Mouse (Mus musculus) heart, embryonic 14.5 days (tissue): ENCODE measurements around the gene Man1c1. TPM values are rescaled to one million over a fixed set of nuclear protein-coding genes. Genes with fewer than 3 reads are reported as not detected.

Experiments
- ATAC-seq: fragments of 200-750 bp; cut with Nextera tagmentation; 2 replicates; pipeline ENCODE4 v1.8.0; 2017; ENCODE audit warnings: low read depth, moderate TSS enrichment; ENCODE audit not compliant: insufficient number of reproducible peaks, insufficient read depth, low FRiP score
- H3K27ac ChIP-seq, 2 experiments: fragments of 200-500 bp in 1 of 2; fragments of 300-500 bp in 1 of 2; sonication (generic) in 1 of 2; replicated peaks in 1 of 2; 2 replicates each; pipeline ENCODE4 v1.5.1; 2012 to 2014; ENCODE audit warnings: low read depth in 2 of 2, low read length in 2 of 2, control low read depth in 1 of 2, mild to moderate bottlenecking in 1 of 2, mixed read lengths in 1 of 2; ENCODE audit not compliant: control insufficient read depth in 1 of 2, insufficient read depth in 1 of 2
- H3K27me3 ChIP-seq: fragments of 300-500 bp; sonication (generic); 2 replicates; pipeline ENCODE4 v1.6.1; 2014; ENCODE audit warnings: mild to moderate bottlenecking, low read length, control low read depth; ENCODE audit not compliant: control insufficient read depth, insufficient read depth
- H3K36me3 ChIP-seq: fragments of 300-500 bp; sonication (generic); 2 replicates; pipeline ENCODE4 v1.6.1; 2014; ENCODE audit warnings: mild to moderate bottlenecking, control low read depth, low read length, mixed read lengths; ENCODE audit not compliant: control insufficient read depth, insufficient read depth
- H3K4me1 ChIP-seq, 2 experiments: fragments of 200-500 bp in 1 of 2; fragments of 300-500 bp in 1 of 2; sonication (generic) in 1 of 2; 2 replicates each; pipeline ENCODE4 v1.6.1; 2012 to 2014; ENCODE audit warnings: low read length in 2 of 2, control low read depth in 1 of 2, mixed read lengths in 1 of 2; ENCODE audit not compliant: control insufficient read depth in 2 of 2, insufficient read depth in 2 of 2
- H3K4me2 ChIP-seq: fragments of 300-500 bp; sonication (generic); 2 replicates; pipeline ENCODE4 v1.6.1; 2014; ENCODE audit warnings: mild to moderate bottlenecking, low read length
- H3K4me3 ChIP-seq, 2 experiments: fragments of 200-500 bp in 1 of 2; fragments of 300-500 bp in 1 of 2; sonication (generic) in 1 of 2; 2 replicates each; pipeline ENCODE4 v1.5.1; 2012 to 2014; ENCODE audit warnings: low read length in 2 of 2, mild to moderate bottlenecking in 2 of 2, control low read depth in 1 of 2, low read depth in 1 of 2, moderate library complexity in 1 of 2; ENCODE audit not compliant: control insufficient read depth in 1 of 2, insufficient read depth in 1 of 2
- H3K9ac ChIP-seq: fragments of 300-500 bp; sonication (generic); 2 replicates; pipeline ENCODE4 v1.6.1; 2014; ENCODE audit warnings: mild to moderate bottlenecking, low read length
- H3K9me3 ChIP-seq: fragments of 300-500 bp; sonication (generic); 2 replicates; pipeline ENCODE4 v1.6.1; 2016; ENCODE audit warnings: low read length, control low read depth; ENCODE audit not compliant: control insufficient read depth
- WGBS: fragments of 180-500 bp; shearing (Covaris S2); extraction: QIAGEN DNeasy Blood & Tissue Kit; methylation state at CpG from one replicate; pipeline ENCODE4 v1.1.7; 2014; 5-methylcytosine and 5-hydroxymethylcytosine counted together
- polyA plus RNA-seq: library from polyadenylated mRNA; unstranded; fragments of >200 nt; fragmentation: Nextera tagmentation; extraction: Ambion mirVana; gene quantifications from 2 replicates; pipeline ENCODE4 v1.2.1, GENCODE M21; 2014

Gene Man1c1
- polyA plus RNA-seq, 1 experiment from 2014 or later = 7.8 TPM

- no peaks in the 10 kb centered on the region for H3K9me3 ChIP-seq
- H3K9ac ChIP-seq = no peak overlapping the region
- peaks cover 5 to 10% of the 10 kb centered on the region in 2 experiments; a peak in 2 of 4 replicates for H3K4me1 ChIP-seq
- ATAC-seq = no peak
- no peak overlapping the region for H3K4me3 ChIP-seq
- H3K27me3 ChIP-seq = no peaks in the 10 kb centered on the region
- no peak overlapping the region for H3K27ac ChIP-seq
- no peaks in the 10 kb centered on the region for H3K36me3 ChIP-seq
- H3K4me2 ChIP-seq = no peak overlapping the region
- WGBS = 71% methylated on average over 2 of the region's 2 CpGs
Measured at GRCm38 (mm10) chr4:134652151-134652550, 51.9 kb downstream of the Man1c1 start.

GRCm38 (mm10) chr4:134651358-134651757, 52.7 kb downstream of the Man1c1 start:
- no peak overlapping the region for H3K27ac ChIP-seq
- no peaks in the 10 kb centered on the region for H3K9me3 ChIP-seq
- WGBS = 62% methylated on average over 7 of the region's 7 CpGs
- ATAC-seq = no peak
- no peak overlapping the region for H3K4me3 ChIP-seq
- H3K4me2 ChIP-seq = no peak overlapping the region
- no peak overlapping the region for H3K9ac ChIP-seq
- no peaks in the 10 kb centered on the region for H3K36me3 ChIP-seq
- peaks cover 5 to 6% of the 10 kb centered on the region in 2 experiments; a peak in 1 of 4 replicates for H3K4me1 ChIP-seq
- H3K27me3 ChIP-seq = no peaks in the 10 kb centered on the region

- Histone ChIP-seq H3K4me3 (no peak overlapping the region), H3K27ac (no peak overlapping the region), H3K4me2 (no peak overlapping the region), H3K36me3 (no peaks in the 10 kb centered on the region), H3K9me3 (no peaks in the 10 kb centered on the region), H3K9ac (no peak overlapping the region), H3K4me1 (peaks cover 5 to 13% of the 10 kb centered on the region in 2 experiments; a peak in 2 of 4 replicates), H3K27me3 (no peaks in the 10 kb centered on the region)
- ATAC-seq = no peak
- 88% methylated on average over 21 of the region's 21 CpGs for WGBS
Measured at GRCm38 (mm10) chr4:134645042-134645948, 58.8 kb downstream of the Man1c1 start.

GRCm38 (mm10) chr4:134644410-134644809, 59.7 kb downstream of the Man1c1 start:
- H3K4me2 ChIP-seq = no peak overlapping the region
- H3K4me3 ChIP-seq = no peak overlapping the region
- H3K4me1 ChIP-seq = peaks cover 8 to 13% of the 10 kb centered on the region in 2 experiments; a peak in 2 of 4 replicates
- ATAC-seq = no peak
- WGBS = 83% methylated on average over 6 of the region's 6 CpGs
- no peaks in the 10 kb centered on the region for H3K36me3 ChIP-seq
- no peak overlapping the region for H3K27ac ChIP-seq
- no peak overlapping the region for H3K9ac ChIP-seq
- no peaks in the 10 kb centered on the region for H3K9me3 ChIP-seq
- no peaks in the 10 kb centered on the region for H3K27me3 ChIP-seq

- WGBS = 79% methylated on average over 30 of the region's 30 CpGs
- Histone ChIP-seq H3K4me3 (no peak overlapping the region), H3K4me2 (no peak overlapping the region), H3K9me3 (peaks cover 3% of the 10 kb centered on the region; the same call in 1 of the 2 replicates), H3K9ac (no peak overlapping the region), H3K36me3 (no peaks in the 10 kb centered on the region), H3K27ac (no peak overlapping the region), H3K4me1 (peaks cover 13 to 24% of the 10 kb centered on the region in 2 experiments), H3K27me3 (no peaks in the 10 kb centered on the region)
- no peak for ATAC-seq
Measured at GRCm38 (mm10) chr4:134641711-134642516, 62.2 kb downstream of the Man1c1 start.

GRCm38 (mm10) chr4:134639325-134639724, 64.8 kb downstream of the Man1c1 start:
- no peaks in the 10 kb centered on the region for H3K36me3 ChIP-seq
- no peak overlapping the region for H3K4me2 ChIP-seq
- no peaks in the 10 kb centered on the region for H3K27me3 ChIP-seq
- 43% methylated on average over 7 of the region's 7 CpGs for WGBS
- H3K9ac ChIP-seq = no peak overlapping the region
- peaks cover 20 to 33% of the 10 kb centered on the region in 2 experiments for H3K4me1 ChIP-seq
- ATAC-seq = no peak
- H3K27ac ChIP-seq = no peak overlapping the region
- H3K9me3 ChIP-seq = peaks cover 3% of the 10 kb centered on the region; the same call in 1 of the 2 replicates
- no peak overlapping the region for H3K4me3 ChIP-seq

- WGBS = 31% methylated on average over 5 of the region's 5 CpGs
Measured at GRCm38 (mm10) chr4:134638111-134638550, 66.0 kb downstream of the Man1c1 start.

More at GRCm38 (mm10) chr4:134638111-134638550, 66.0 kb downstream of the Man1c1 start:
- Histone ChIP-seq H3K4me2 (no peak overlapping the region), H3K4me3 (no peak overlapping the region), H3K4me1 (peaks cover 24 to 39% of the 10 kb centered on the region in 2 experiments), H3K9ac (no peak overlapping the region), H3K27me3 (no peaks in the 10 kb centered on the region), H3K36me3 (no peaks in the 10 kb centered on the region), H3K9me3 (peaks cover 3% of the 10 kb centered on the region; the same call in 1 of the 2 replicates), H3K27ac (no peak overlapping the region)
- no peak for ATAC-seq
